Mouse (Mus musculus) gastrocnemius, adult 18-20 months (tissue): ENCODE measurements at regions not wholly inside any gene's neighbourhood (a gene's known extent, or its start where the extent isn't known, plus 50 kb on each side); places are given as distances from the start of the nearest gene placed in this dataset. TPM values are rescaled to one million over a fixed set of nuclear protein-coding genes. Genes with fewer than 3 reads are reported as not detected.

Source experiments
- microRNA-seq: library from miRNA; unstranded; fragments of <30 nt; microRNA quantifications from one replicate; pipeline ENCODE4 v1.2.0, GENCODE M21; 2021

Small RNAs in the stretch of these regions (microRNA-seq; reads per million reads assigned to microRNA genes)
- not detected for gene Mir124a-2
